Mouse (Mus musculus) cerebellum, postnatal 36 days (tissue): ENCODE results near the gene Snx11.
"Not testable (repeated sequence)": the region's sequence is repeated elsewhere in the genome, so short reads cannot be mapped to it uniquely, and the experiment has no call there.

Experiments used
- DNase-seq, 2 experiments: peaks; one replicate each; pipeline ENCODE4 v3.0.0; 2021 to 2022; ENCODE audit warnings: mixed read lengths in 2 of 2

Snx11 gene

GRCm38 (mm10) chr11:96776968-96777962 lies at the start of gene Snx11:
TSS of gene Snx11 (minus strand) at chr11:96777559.
- DNase-seq = peak; percentile 99 to 100

GRCm38 (mm10) chr11:96826481-96826880 lies 49.1 kb upstream of the Snx11 start:
- DNase-seq = no peak

- DNase-seq = peak; percentile 67 to 72
These were observed 47.6 kb upstream of the Snx11 start for GRCm38 (mm10) chr11:96824783-96825495.

- peak; percentile 83 to 88 for DNase-seq
These were observed 46.8 kb upstream of the Snx11 start for GRCm38 (mm10) chr11:96823880-96824782.

GRCm38 (mm10) chr11:96823471-96823837 lies 46.1 kb upstream of the Snx11 start:
- DNase-seq = peak in 1 of 2 experiments; percentile 25

GRCm38 (mm10) chr11:96822675-96823470 lies 45.5 kb upstream of the Snx11 start:
- no peak for DNase-seq

GRCm38 (mm10) chr11:96821956-96822355 lies 44.6 kb upstream of the Snx11 start:
- no peak for DNase-seq

GRCm38 (mm10) chr11:96818128-96818710 lies 40.9 kb upstream of the Snx11 start:
- no peak for DNase-seq

- DNase-seq = no peak
These were observed 39.6 kb upstream of the Snx11 start for GRCm38 (mm10) chr11:96816979-96817378.

GRCm38 (mm10) chr11:96816494-96816893 lies 39.1 kb upstream of the Snx11 start:
- DNase-seq = no peak

GRCm38 (mm10) chr11:96815895-96816294 lies 38.5 kb upstream of the Snx11 start:
- DNase-seq = no peak

- DNase-seq = no peak
These were observed 37.1 kb upstream of the Snx11 start for GRCm38 (mm10) chr11:96814443-96814842.

GRCm38 (mm10) chr11:96813920-96814319 lies 36.6 kb upstream of the Snx11 start:
- no peak for DNase-seq

GRCm38 (mm10) chr11:96813455-96813854 lies 36.1 kb upstream of the Snx11 start:
- no peak for DNase-seq

GRCm38 (mm10) chr11:96811188-96811587 lies 33.8 kb upstream of the Snx11 start:
- DNase-seq = not testable (repeated sequence)

GRCm38 (mm10) chr11:96809562-96810235 lies 32.3 kb upstream of the Snx11 start:
- peak; percentile 45 to 46 for DNase-seq

- DNase-seq = no peak
These were observed 30.7 kb upstream of the Snx11 start for GRCm38 (mm10) chr11:96808066-96808465.

GRCm38 (mm10) chr11:96805606-96806005 lies 28.2 kb upstream of the Snx11 start:
- DNase-seq = no peak

- DNase-seq = no peak
These were observed 22.2 kb upstream of the Snx11 start for GRCm38 (mm10) chr11:96799511-96799910.

- no peak for DNase-seq
These were observed 19.2 kb upstream of the Snx11 start for GRCm38 (mm10) chr11:96796586-96796985.

GRCm38 (mm10) chr11:96796081-96796480 lies 18.7 kb upstream of the Snx11 start:
- no peak for DNase-seq
